Mouse (Mus musculus) liver, embryonic 14.5 days (tissue): Measurements from ENCODE around the gene Scgb1b7. TPM values are rescaled to one million over a fixed set of nuclear protein-coding genes. Genes with fewer than 3 reads are reported as not detected.
"Not testable (repeated sequence)": the region's sequence is repeated elsewhere in the genome, so short reads cannot be mapped to it uniquely, and the experiment has no call there.

ENCODE experiments used
- ATAC-seq: fragments of 200-750 bp; cut with Nextera tagmentation; 2 replicates; pipeline ENCODE4 v1.8.0; 2017; ENCODE audit warnings: moderate number of reproducible peaks, mild to moderate bottlenecking, moderate library complexity; ENCODE audit not compliant: insufficient read depth
- DNase-seq, 3 experiments: peaks; one replicate each; pipeline ENCODE4 v3.0.0-alpha.2; 2012 to 2013; ENCODE audit warnings: low read depth in 3 of 3, low spot score in 3 of 3
- H3K27ac ChIP-seq: fragments of 300-500 bp; sonication (generic); 2 replicates; pipeline ENCODE4 v1.5.1; 2014; ENCODE audit warnings: moderate library complexity, mild to moderate bottlenecking, control low read depth, inconsistent platforms
- H3K27me3 ChIP-seq: fragments of 300-500 bp; sonication (generic); 2 replicates; pipeline ENCODE4 v1.6.1; 2014; ENCODE audit warnings: mild to moderate bottlenecking, low read length, moderate library complexity; ENCODE audit not compliant: control insufficient read depth, insufficient read depth
- H3K36me3 ChIP-seq: fragments of 300-500 bp; sonication (generic); replicated peaks from 2 replicates; pipeline ENCODE4 v1.6.1; 2014; ENCODE audit warnings: low read depth; ENCODE audit not compliant: control insufficient read depth, insufficient read depth
- H3K4me1 ChIP-seq, 2 experiments: fragments of 200-500 bp in 1 of 2; fragments of 300-500 bp in 1 of 2; sonication (generic) in 1 of 2; replicated peaks; 2 replicates each; pipeline ENCODE4 v1.6.1; 2012 to 2014; ENCODE audit warnings: antibody characterized with exemption in 1 of 2, inconsistent platforms in 1 of 2, low read length in 1 of 2; ENCODE audit not compliant: control insufficient read depth in 2 of 2, insufficient read depth in 2 of 2
- H3K4me2 ChIP-seq: fragments of 300-500 bp; sonication (generic); 2 replicates; pipeline ENCODE4 v1.6.1; 2014; ENCODE audit warnings: low read depth, mild to moderate bottlenecking, control low read depth, moderate library complexity
- H3K4me3 ChIP-seq, 2 experiments: fragments of 200-500 bp in 1 of 2; fragments of 300-500 bp in 1 of 2; sonication (generic) in 1 of 2; 2 replicates each; pipeline ENCODE4 v1.5.1; 2012 to 2014; ENCODE audit warnings: low read depth in 2 of 2, low read length in 2 of 2, mild to moderate bottlenecking in 2 of 2, control low read depth in 1 of 2, inconsistent platforms in 1 of 2, moderate library complexity in 1 of 2; ENCODE audit not compliant: insufficient read depth in 1 of 2
- H3K9ac ChIP-seq: fragments of 300-500 bp; sonication (generic); replicated peaks from 2 replicates; pipeline ENCODE4 v1.6.1; 2014; ENCODE audit warnings: mild to moderate bottlenecking, control low read depth, moderate library complexity
- H3K9me3 ChIP-seq: fragments of 300-500 bp; sonication (generic); 2 replicates; pipeline ENCODE4 v1.6.1; 2016; ENCODE audit warnings: low read length, mixed read lengths; ENCODE audit not compliant: control insufficient read depth
- WGBS: fragments of 180-500 bp; shearing (Covaris S2); extraction: QIAGEN DNeasy Blood & Tissue Kit; methylation state at CpG from one replicate; pipeline ENCODE4 v1.1.7; 2014; ENCODE audit not compliant: insufficient replicate concordance; 5-methylcytosine and 5-hydroxymethylcytosine counted together
- polyA plus RNA-seq, 2 experiments: library from polyadenylated mRNA; depleted of rRNA in 1 of 2; stranded (reverse) in 1 of 2; unstranded in 1 of 2; fragments of >200 nt; fragmentation: Nextera tagmentation in 1 of 2; extraction: Ambion mirVana in 1 of 2; gene quantifications; 2 replicates each; pipeline versions ENCODE4 v1.2.1 to v1.2.3; 2012 to 2014

Scgb1b7 gene
- not detected in 2 replicates for polyA plus RNA-seq (2012; rRNA removed)
- polyA plus RNA-seq (2014; fragmentation: Nextera tagmentation; extraction: Ambion mirVana), result not detected in 2 replicates

DNA sequence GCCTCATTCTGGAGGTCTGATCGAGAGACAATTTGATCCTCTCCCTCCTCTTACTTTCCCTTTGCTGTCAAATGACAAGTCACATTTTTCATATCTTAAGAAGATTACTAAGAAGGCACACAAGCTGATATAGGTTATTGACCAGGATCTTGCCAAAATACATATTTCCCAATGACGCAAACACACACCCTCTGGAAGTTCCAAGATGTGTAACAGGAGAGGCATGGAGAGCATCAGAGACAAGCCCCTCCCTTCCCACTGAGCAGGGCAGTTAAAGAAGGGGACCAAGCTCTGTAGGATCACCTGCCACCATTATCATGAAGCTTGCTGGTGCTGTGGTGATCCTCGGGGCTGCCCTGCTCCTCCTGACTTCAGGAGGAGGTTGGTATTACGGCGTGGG, at the start of gene Scgb1b7:
Gene Scgb1b7 (plus strand): TSS at position 301 of the 400 bp plus-strand sequence.
- H3K4me1 ChIP-seq, H3K9me3 ChIP-seq, DNase-seq, H3K36me3 ChIP-seq, H3K4me2 ChIP-seq, H3K27ac ChIP-seq, H3K4me3 ChIP-seq, H3K27me3 ChIP-seq, H3K9ac ChIP-seq, ATAC-seq: not testable (repeated sequence)
- 61% methylated on average over 3 of the region's 5 CpGs for WGBS

DNA sequence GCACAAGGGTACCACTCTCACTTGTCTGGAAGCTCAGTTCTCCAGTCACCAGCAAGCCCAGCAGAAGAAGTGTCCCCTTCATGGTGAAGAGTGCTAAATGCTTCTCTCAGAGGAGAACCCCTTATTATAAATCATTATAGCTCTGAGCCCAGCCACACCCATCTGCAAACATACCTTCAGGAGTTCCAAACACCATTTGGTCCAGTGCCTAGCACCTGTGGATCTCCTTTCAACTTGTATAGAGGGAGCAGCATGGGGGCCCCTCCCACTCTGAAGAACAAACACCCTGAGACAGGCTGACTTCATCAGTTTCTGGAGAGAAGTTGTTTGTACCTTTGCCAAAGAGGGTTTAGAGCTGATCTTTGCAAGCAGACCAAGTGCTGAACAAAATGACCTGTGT, 6.8 kb upstream of the Scgb1b7 start, which contains the start of gene Scgb2b7:
Gene Scgb2b7 (minus strand): TSS at position 101 of the 400 bp plus-strand sequence.
- not testable (repeated sequence) for DNase-seq

More for the DNA sequence above, 6.8 kb upstream of the Scgb1b7 start, which contains the start of gene Scgb2b7:
- H3K27ac ChIP-seq, H3K4me2 ChIP-seq, H3K9me3 ChIP-seq, H3K27me3 ChIP-seq, H3K36me3 ChIP-seq, H3K9ac ChIP-seq, H3K4me3 ChIP-seq, ATAC-seq, H3K4me1 ChIP-seq: not testable (repeated sequence)

Other genes with a start within 250 kb of the Scgb1b7 start
- not detected in 2 replicates for gene Scgb2b7, start 6.9 kb upstream of the Scgb1b7 start, polyA plus RNA-seq (2012; rRNA removed)
- not detected in 2 replicates for gene Scgb2b7, start 6.9 kb upstream of the Scgb1b7 start, polyA plus RNA-seq (2014; fragmentation: Nextera tagmentation; extraction: Ambion mirVana)